Mouse (Mus musculus): Measurements from ENCODE around the gene Ms4a15.

The Ms4a15 gene

GRCm38 (mm10) chr19:10959085-10959977 is 33.7 kb downstream of the Ms4a15 start:
- peak; percentile 74 for DNase-seq

- DNase-seq: no peak
Observed at GRCm38 (mm10) chr19:10952021-10952939, 40.8 kb downstream of the Ms4a15 start.

- DNase-seq: no peak
Observed at GRCm38 (mm10) chr19:10949558-10949957, 43.5 kb downstream of the Ms4a15 start.

- peak; percentile 93 for DNase-seq
Observed at GRCm38 (mm10) chr19:10949112-10949511, 43.9 kb downstream of the Ms4a15 start, which contains the start of gene Ccdc86. Ccdc86 (minus strand) TSS chr19:10949266.

GRCm38 (mm10) chr19:10948416-10948815 is 44.6 kb downstream of the Ms4a15 start:
- no peak for DNase-seq

GRCm38 (mm10) chr19:10947219-10947618 is 45.8 kb downstream of the Ms4a15 start:
- no peak for DNase-seq

GRCm38 (mm10) chr19:10946506-10946905 is 46.5 kb downstream of the Ms4a15 start:
- no peak for DNase-seq

GRCm38 (mm10) chr19:10943955-10944354 is 49.1 kb downstream of the Ms4a15 start:
- no peak for DNase-seq

GRCm38 (mm10) chr19:10940801-10941457 is 52.1 kb downstream of the Ms4a15 start:
- DNase-seq: no peak

GRCm38 (mm10) chr19:10940097-10940800 is 52.8 kb downstream of the Ms4a15 start:
- DNase-seq: peak; percentile 84

GRCm38 (mm10) chr19:10938771-10939170 is 54.3 kb downstream of the Ms4a15 start:
- DNase-seq: no peak

- no peak for DNase-seq
Observed at GRCm38 (mm10) chr19:10937110-10937563, 55.9 kb downstream of the Ms4a15 start, which contains the start of gene Ptgdr2. Ptgdr2 (plus strand) TSS chr19:10937160.

GRCm38 (mm10) chr19:10936077-10936476 is 57.0 kb downstream of the Ms4a15 start:
- DNase-seq: no peak

- DNase-seq: no peak
Observed at GRCm38 (mm10) chr19:10935029-10935428, 58.0 kb downstream of the Ms4a15 start.

- DNase-seq: no peak
Observed at GRCm38 (mm10) chr19:10930641-10931040, 62.4 kb downstream of the Ms4a15 start.

Data from cerebellum, adult 8-10 months (tissue).